Mouse (Mus musculus): ENCODE results near the gene Cpne8. TPM values are rescaled to one million over a fixed set of nuclear protein-coding genes. Genes with fewer than 3 reads are reported as not detected.

Cpne8 gene
- polyA plus RNA-seq, 1 experiment from 2014 or later: 12.7 TPM

DNA sequence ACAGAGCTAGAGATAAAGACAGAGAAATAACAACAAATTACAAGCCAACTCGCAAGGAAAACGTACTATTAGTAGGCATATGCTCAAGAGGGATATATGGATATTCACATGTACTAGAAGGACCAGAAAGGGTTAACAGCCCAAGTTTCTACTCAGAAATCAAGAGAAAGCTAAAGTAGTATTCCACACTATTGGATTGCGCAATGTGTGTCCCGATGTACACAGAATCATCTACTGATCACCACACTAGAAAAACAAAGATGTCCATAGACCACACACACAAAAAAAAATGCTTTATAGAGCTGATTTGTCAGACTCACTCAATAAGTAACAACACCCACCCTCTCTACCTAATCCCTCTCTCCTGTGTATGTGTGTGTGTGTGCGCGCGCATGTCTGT is 130.6 kb downstream of the Cpne8 start:
- H3K27me3 ChIP-seq (ENCODE audit: control insufficient read depth, insufficient read depth, low read length): no peaks in the 10 kb centered on the region
- no peak overlapping the region for H3K9ac ChIP-seq (ENCODE audit: low read depth, low read length)
- no peaks in the 10 kb centered on the region for H3K4me1 ChIP-seq (ENCODE audit: control insufficient read depth, insufficient read depth, low read length)
- no peaks in the 10 kb centered on the region for H3K9me3 ChIP-seq (ENCODE audit: control insufficient read depth, low read length)
- H3K4me2 ChIP-seq (replicated peaks; ENCODE audit: low read depth, low read length): no peak overlapping the region
- H3K4me3 ChIP-seq (ENCODE audit: low read length): no peak overlapping the region
- no peak overlapping the region for H3K27ac ChIP-seq (ENCODE audit: low read depth, low read length)
- WGBS: 98% methylated on average over 7 of the region's 7 CpGs
- ATAC-seq (ENCODE audit: low FRiP score, low TSS enrichment): no peak
- no peaks in the 10 kb centered on the region for H3K36me3 ChIP-seq (ENCODE audit: control insufficient read depth, insufficient read depth, low read length)

DNA sequence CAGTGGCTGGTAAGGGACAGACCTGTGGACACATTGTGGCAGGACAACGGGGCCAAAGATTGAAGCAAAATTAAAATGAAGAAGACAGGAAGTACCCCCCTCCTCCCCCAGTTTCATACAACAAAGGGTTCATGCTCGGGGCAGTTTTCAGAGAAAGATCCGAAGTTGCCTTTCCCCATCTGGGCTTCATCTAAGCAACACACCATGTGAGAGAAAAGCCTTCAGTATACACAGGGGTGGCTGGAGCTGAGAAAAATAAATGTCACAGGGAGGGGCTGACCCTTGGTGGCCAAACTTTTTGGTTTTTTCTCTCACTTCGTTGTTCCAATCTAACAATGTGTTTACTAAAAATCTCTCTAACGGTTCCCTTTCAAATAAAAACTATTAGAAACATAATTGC is 135.8 kb downstream of the Cpne8 start:
- no peaks in the 10 kb centered on the region for H3K4me1 ChIP-seq (ENCODE audit: control insufficient read depth, insufficient read depth, low read length)
- no peaks in the 10 kb centered on the region for H3K9me3 ChIP-seq (ENCODE audit: control insufficient read depth, low read length)
- H3K27me3 ChIP-seq (ENCODE audit: control insufficient read depth, insufficient read depth, low read length): no peaks in the 10 kb centered on the region
- no peak overlapping the region for H3K9ac ChIP-seq (ENCODE audit: low read depth, low read length)
- 71% methylated on average over 5 of the region's 5 CpGs for WGBS
- no peak overlapping the region for H3K4me2 ChIP-seq (replicated peaks; ENCODE audit: low read depth, low read length)
- no peak overlapping the region for H3K27ac ChIP-seq (ENCODE audit: low read depth, low read length)
- H3K36me3 ChIP-seq (ENCODE audit: control insufficient read depth, insufficient read depth, low read length): no peaks in the 10 kb centered on the region
- no peak overlapping the region for H3K4me3 ChIP-seq (ENCODE audit: low read length)
- no peak for ATAC-seq (ENCODE audit: low FRiP score, low TSS enrichment)

DNA sequence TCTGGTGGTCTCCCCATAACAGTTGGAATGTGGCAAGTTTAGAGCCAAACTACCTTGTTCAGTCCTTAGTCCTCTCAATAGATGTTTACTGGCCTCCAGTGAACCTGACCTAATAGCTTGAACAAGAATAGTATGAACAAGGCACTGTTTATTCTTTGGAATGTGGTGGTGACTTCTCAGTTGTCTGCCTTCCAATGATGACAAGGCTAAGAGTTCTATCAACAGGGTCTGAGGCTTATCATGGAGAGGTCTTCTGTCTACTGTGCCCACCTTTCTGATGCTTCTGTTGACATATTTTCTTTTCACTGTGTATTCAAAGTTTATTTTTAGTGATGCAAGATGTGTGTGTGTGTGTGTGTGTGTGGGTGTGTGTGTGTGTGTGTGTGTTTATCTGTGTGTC is 137.1 kb downstream of the Cpne8 start:
- no peak overlapping the region for H3K9ac ChIP-seq (ENCODE audit: low read depth, low read length)
- H3K4me3 ChIP-seq (ENCODE audit: low read length): no peak overlapping the region
- H3K27me3 ChIP-seq (ENCODE audit: control insufficient read depth, insufficient read depth, low read length): no peaks in the 10 kb centered on the region
- no peaks in the 10 kb centered on the region for H3K4me1 ChIP-seq (ENCODE audit: control insufficient read depth, insufficient read depth, low read length)
- H3K36me3 ChIP-seq (ENCODE audit: control insufficient read depth, insufficient read depth, low read length): no peaks in the 10 kb centered on the region
- no peak for ATAC-seq (ENCODE audit: low FRiP score, low TSS enrichment)
- H3K27ac ChIP-seq (ENCODE audit: low read depth, low read length): no peak overlapping the region
- no peaks in the 10 kb centered on the region for H3K9me3 ChIP-seq (ENCODE audit: control insufficient read depth, low read length)
- H3K4me2 ChIP-seq (replicated peaks; ENCODE audit: low read depth, low read length): no peak overlapping the region

DNA sequence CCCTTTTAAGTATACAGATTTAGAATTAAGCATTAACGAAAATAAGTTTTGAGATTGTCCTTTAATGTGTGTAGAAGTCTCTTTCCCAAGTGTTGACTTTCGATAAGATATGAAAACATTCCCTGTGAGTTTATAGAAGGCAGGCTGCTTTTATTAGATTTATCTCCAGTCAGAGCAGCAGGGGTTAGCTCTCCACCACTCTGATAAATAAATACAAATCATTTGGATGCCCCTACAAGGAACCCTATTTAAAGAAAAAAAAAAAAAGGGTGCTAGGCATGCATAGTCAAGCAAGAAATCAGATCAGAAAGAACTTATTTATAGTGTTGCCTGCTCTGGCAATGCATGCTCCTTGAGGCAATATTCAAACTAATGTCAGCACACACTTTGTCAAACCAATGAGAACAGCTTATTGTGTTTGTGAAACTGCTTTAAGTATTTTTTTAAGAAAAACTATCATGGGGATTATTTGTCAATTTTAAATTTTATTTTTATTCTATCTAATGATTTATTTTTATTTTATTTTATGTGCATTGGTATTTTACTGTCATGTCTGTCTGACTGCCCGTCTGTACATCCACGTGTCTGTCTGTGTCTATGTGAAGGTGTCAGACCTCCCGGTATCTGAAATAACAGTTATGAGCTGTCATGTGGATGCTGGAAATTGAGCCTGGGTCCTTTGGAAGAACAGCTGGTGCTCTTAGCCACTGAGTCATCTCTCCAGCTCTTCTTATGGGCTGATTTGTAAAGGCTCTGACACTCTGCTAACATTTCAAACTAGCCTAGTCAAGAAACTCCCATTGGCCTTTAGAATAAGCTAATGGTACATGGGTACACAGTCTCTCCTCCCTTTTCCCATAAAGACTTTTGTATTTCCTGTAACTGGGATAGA is 142.7 kb downstream of the Cpne8 start:
- Histone ChIP-seq H3K4me2 (replicated peaks; ENCODE audit: low read depth, low read length) (no peak overlapping the region), H3K9ac (ENCODE audit: low read depth, low read length) (no peak overlapping the region), H3K27me3 (ENCODE audit: control insufficient read depth, insufficient read depth, low read length) (no peaks in the 10 kb centered on the region), H3K27ac (ENCODE audit: low read depth, low read length) (no peak overlapping the region), H3K4me3 (ENCODE audit: low read length) (no peak overlapping the region), H3K36me3 (ENCODE audit: control insufficient read depth, insufficient read depth, low read length) (no peaks in the 10 kb centered on the region), H3K4me1 (ENCODE audit: control insufficient read depth, insufficient read depth, low read length) (no peaks in the 10 kb centered on the region), H3K9me3 (ENCODE audit: control insufficient read depth, low read length) (no peaks in the 10 kb centered on the region)
- no peak for ATAC-seq (ENCODE audit: low FRiP score, low TSS enrichment)
- whole genome bisulfite sequencing: 60% methylated on average over 5 of the region's 5 CpGs

DNA sequence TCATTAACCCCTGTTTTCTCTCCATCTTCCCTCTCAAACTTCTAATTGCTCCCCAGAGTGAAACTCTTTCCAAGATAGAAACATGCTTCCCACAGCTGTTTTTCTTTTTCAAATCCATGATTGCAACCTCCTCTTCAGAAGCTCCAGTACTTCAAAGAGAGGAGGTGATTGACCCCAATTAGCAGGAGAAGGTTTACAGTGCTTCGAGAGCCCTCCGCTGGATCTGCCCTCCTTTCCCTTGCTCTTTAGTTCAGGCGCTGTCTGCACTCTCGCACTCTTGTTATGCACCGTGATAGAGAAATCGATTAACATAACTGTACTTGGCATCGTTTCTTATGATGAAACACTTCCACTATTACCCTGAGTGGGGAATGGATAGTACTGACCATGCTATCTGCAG is 143.5 kb downstream of the Cpne8 start:
- H3K4me1 ChIP-seq (ENCODE audit: control insufficient read depth, insufficient read depth, low read length): no peaks in the 10 kb centered on the region
- H3K9ac ChIP-seq (ENCODE audit: low read depth, low read length): no peak overlapping the region
- H3K4me2 ChIP-seq (replicated peaks; ENCODE audit: low read depth, low read length): peak overlapping the region; percentile 3; the same call in 1 of the 2 replicates
- H3K36me3 ChIP-seq (ENCODE audit: control insufficient read depth, insufficient read depth, low read length): no peaks in the 10 kb centered on the region
- no peaks in the 10 kb centered on the region for H3K9me3 ChIP-seq (ENCODE audit: control insufficient read depth, low read length)
- no peaks in the 10 kb centered on the region for H3K27me3 ChIP-seq (ENCODE audit: control insufficient read depth, insufficient read depth, low read length)
- no peak overlapping the region for H3K4me3 ChIP-seq (ENCODE audit: low read length)
- ATAC-seq (ENCODE audit: low FRiP score, low TSS enrichment): 0 out of 2 replicates have a peak, but pooled peaks have one; percentile 12
- 23% methylated on average over 7 of the region's 7 CpGs for WGBS
- H3K27ac ChIP-seq (ENCODE audit: low read depth, low read length): no peak overlapping the region

DNA sequence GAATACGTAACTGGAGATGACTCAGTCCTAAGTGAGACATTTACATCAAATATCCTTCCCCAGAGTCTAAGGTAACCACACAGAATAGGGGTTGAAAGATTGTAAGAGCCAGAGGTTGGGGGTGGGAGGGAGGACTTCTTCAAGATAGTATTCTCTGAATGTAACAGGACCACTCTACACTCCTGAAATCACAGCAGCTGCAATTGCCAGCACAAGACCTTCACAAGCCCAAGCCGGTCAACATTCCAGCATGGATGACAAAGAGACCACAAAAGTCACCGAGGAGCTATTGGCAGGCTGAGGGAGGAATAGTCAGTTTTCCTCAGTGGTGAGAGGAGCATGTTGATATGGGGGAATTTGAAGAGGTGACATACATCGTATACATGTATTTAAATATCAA is 166.5 kb downstream of the Cpne8 start:
- H3K4me3 ChIP-seq (ENCODE audit: low read length): no peak overlapping the region
- H3K27ac ChIP-seq (ENCODE audit: low read depth, low read length): no peak overlapping the region
- H3K9me3 ChIP-seq (ENCODE audit: control insufficient read depth, low read length): no peaks in the 10 kb centered on the region
- H3K36me3 ChIP-seq (ENCODE audit: control insufficient read depth, insufficient read depth, low read length): no peaks in the 10 kb centered on the region
- no peak overlapping the region for H3K9ac ChIP-seq (ENCODE audit: low read depth, low read length)
- ATAC-seq (ENCODE audit: low FRiP score, low TSS enrichment): no peak
- H3K27me3 ChIP-seq (ENCODE audit: control insufficient read depth, insufficient read depth, low read length): no peaks in the 10 kb centered on the region
- no peaks in the 10 kb centered on the region for H3K4me1 ChIP-seq (ENCODE audit: control insufficient read depth, insufficient read depth, low read length)
- 90% methylated on average over 4 of the region's 4 CpGs for WGBS
- no peak overlapping the region for H3K4me2 ChIP-seq (replicated peaks; ENCODE audit: low read depth, low read length)

DNA sequence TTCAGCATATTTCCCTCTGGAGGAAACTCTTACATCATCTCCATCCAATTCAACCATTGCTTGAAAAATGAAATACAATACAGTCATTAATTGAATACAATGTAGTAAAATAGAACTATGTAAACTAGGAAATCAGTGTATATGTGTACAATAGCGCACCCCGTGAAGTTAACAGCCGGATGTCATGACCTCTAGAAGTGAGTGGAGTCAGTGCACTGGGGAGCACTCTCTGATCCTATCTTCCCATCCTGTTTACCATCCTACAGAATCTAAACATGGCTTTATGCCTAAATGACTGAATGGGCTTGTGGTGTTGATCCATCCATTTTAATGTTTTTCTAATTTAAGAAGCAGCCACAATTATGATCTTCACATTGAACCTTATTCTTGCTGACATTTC is 182.2 kb downstream of the Cpne8 start:
- WGBS: 85% methylated on average over 3 of the region's 3 CpGs
- H3K27ac ChIP-seq (ENCODE audit: low read depth, low read length): no peak overlapping the region
- no peak for ATAC-seq (ENCODE audit: low FRiP score, low TSS enrichment)
- H3K27me3 ChIP-seq (ENCODE audit: control insufficient read depth, insufficient read depth, low read length): no peaks in the 10 kb centered on the region
- H3K9ac ChIP-seq (ENCODE audit: low read depth, low read length): no peak overlapping the region
- no peaks in the 10 kb centered on the region for H3K9me3 ChIP-seq (ENCODE audit: control insufficient read depth, low read length)
- no peak overlapping the region for H3K4me2 ChIP-seq (replicated peaks; ENCODE audit: low read depth, low read length)
- no peaks in the 10 kb centered on the region for H3K4me1 ChIP-seq (ENCODE audit: control insufficient read depth, insufficient read depth, low read length)
- H3K36me3 ChIP-seq (ENCODE audit: control insufficient read depth, insufficient read depth, low read length): no peaks in the 10 kb centered on the region
- no peak overlapping the region for H3K4me3 ChIP-seq (ENCODE audit: low read length)

DNA sequence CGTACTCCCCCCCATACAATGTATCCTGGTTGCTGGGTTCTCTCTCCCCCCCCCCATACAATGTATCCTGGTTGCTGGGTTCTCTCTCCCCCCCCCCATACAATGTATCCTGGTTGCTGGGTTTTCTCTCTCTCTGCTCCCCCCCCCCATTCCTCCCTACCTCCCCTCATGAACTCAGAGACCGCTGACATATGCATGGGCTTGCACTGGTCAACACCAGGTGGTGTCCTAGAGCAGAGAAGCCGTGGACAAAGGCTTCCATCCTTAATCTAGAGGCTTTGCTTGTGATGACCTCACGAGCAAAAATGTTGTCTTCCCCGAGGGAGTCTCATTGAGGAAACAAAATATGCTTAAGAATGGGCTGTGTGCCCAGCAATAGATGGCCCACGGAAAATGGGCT is 187.7 kb downstream of the Cpne8 start:
- Histone ChIP-seq H3K4me2 (replicated peaks; ENCODE audit: low read depth, low read length) (no peak overlapping the region), H3K4me3 (ENCODE audit: low read length) (no peak overlapping the region), H3K36me3 (ENCODE audit: control insufficient read depth, insufficient read depth, low read length) (no peaks in the 10 kb centered on the region), H3K9ac (ENCODE audit: low read depth, low read length) (no peak overlapping the region), H3K4me1 (ENCODE audit: control insufficient read depth, insufficient read depth, low read length) (no peaks in the 10 kb centered on the region), H3K9me3 (ENCODE audit: control insufficient read depth, low read length) (no peaks in the 10 kb centered on the region), H3K27me3 (ENCODE audit: control insufficient read depth, insufficient read depth, low read length) (no peaks in the 10 kb centered on the region), H3K27ac (ENCODE audit: low read depth, low read length) (no peak overlapping the region)
- WGBS: 71% methylated on average over 6 of the region's 6 CpGs
- ATAC-seq (ENCODE audit: low FRiP score, low TSS enrichment): no peak

DNA sequence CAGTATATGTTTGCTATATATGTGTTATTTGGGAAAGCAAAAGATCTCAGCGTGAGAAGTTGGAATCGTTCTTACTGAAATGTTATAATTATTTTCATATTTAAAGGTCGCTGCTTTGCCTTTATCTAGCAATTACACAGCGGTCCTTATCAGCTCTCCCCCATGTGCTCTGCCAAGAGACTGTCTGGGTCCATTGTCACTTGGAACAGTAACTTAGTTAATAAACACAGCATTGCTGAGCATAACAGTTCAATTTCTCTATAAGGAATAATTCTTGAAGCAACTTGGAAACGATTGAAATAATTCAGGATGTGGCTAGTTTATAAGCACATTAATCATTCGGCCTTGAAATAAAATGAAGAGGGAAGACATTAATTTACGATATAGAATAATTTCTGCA is 189.0 kb downstream of the Cpne8 start:
- no peak overlapping the region for H3K4me2 ChIP-seq (replicated peaks; ENCODE audit: low read depth, low read length)
- no peak overlapping the region for H3K27ac ChIP-seq (ENCODE audit: low read depth, low read length)
- H3K36me3 ChIP-seq (ENCODE audit: control insufficient read depth, insufficient read depth, low read length): no peaks in the 10 kb centered on the region
- 87% methylated on average over 7 of the region's 7 CpGs for WGBS
- no peak overlapping the region for H3K4me3 ChIP-seq (ENCODE audit: low read length)
- no peaks in the 10 kb centered on the region for H3K27me3 ChIP-seq (ENCODE audit: control insufficient read depth, insufficient read depth, low read length)
- H3K9me3 ChIP-seq (ENCODE audit: control insufficient read depth, low read length): no peaks in the 10 kb centered on the region
- H3K4me1 ChIP-seq (ENCODE audit: control insufficient read depth, insufficient read depth, low read length): no peaks in the 10 kb centered on the region
- H3K9ac ChIP-seq (ENCODE audit: low read depth, low read length): no peak overlapping the region
- ATAC-seq (ENCODE audit: low FRiP score, low TSS enrichment): no peak

Measured in kidney, embryonic 14.5 days (tissue).